Mouse (Mus musculus) cortical plate, adult 2 months (tissue): Measurements from ENCODE around the gene Mindy4b-ps.

ENCODE experiments used
- CTCF ChIP-seq: fragments of 200-500 bp; IDR thresholded peaks from 2 replicates; pipeline ENCODE4 v1.5.1; 2011; ENCODE audit warnings: mild to moderate bottlenecking, control low read depth, low read length; ENCODE audit not compliant: insufficient read depth; ENCODE audit errors: extremely low read depth
- POLR2A ChIP-seq: fragments of 200-500 bp; IDR thresholded peaks from 2 replicates; pipeline ENCODE4 v1.6.1; 2011; ENCODE audit warnings: mild to moderate bottlenecking, low read length, control low read depth; ENCODE audit not compliant: insufficient read depth; ENCODE audit errors: extremely low read depth

DNA sequence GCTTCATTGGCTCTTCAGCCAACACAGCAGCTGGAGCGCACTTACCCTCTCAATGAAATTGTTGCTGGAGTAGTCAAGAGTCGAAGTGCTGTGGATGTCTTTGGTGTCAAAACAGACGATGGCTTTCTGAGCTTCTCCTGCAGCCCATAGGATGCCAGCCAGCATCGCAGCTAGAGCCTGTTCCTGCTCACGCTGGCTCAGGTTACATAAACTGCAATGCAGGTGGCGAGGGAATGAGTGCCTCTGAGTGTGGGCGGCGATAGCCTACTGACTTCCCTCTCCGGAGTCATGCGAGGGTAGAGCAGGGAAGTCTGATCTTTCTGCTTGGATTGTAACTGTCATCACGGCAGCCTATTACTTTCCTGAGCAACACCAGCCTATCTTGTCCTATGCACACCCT lies 11.8 kb downstream of the Mindy4b-ps start:
- TF ChIP-seq POLR2A = no peak
- no peak for TF ChIP-seq CTCF
